Mouse (Mus musculus): ENCODE measurements around the gene Fgf8. TPM values are rescaled to one million over a fixed set of nuclear protein-coding genes. Genes with fewer than 3 reads are reported as not detected.

Fgf8 gene
- polyA plus RNA-seq, 1 experiment from 2014 or later, result 0.47 TPM

GRCm38 (mm10) chr19:45736855-45737207 lies 5.9 kb downstream of the Fgf8 start:
- Histone ChIP-seq H3K27me3 (ENCODE audit: control insufficient read depth, insufficient read depth, low read length) (peaks cover 72% of the 10 kb centered on the region), H3K4me1 (ENCODE audit: control insufficient read depth, insufficient read depth, low read length) (peaks cover 9% of the 10 kb centered on the region), H3K36me3 (ENCODE audit: control insufficient read depth, insufficient read depth) (no peaks in the 10 kb centered on the region), H3K27ac (ENCODE audit: low read length) (no peak overlapping the region), H3K4me2 (ENCODE audit: low read depth, low read length) (peak overlapping the region; percentile 63), H3K4me3 (ENCODE audit: low read length) (peak overlapping the region; percentile 35), H3K9me3 (replicated peaks; ENCODE audit: control insufficient read depth, low read length) (no peaks in the 10 kb centered on the region), H3K9ac (ENCODE audit: low read length) (peak overlapping the region; percentile 53)
- WGBS, result under 1% methylated on average over 28 of the region's 28 CpGs
- ATAC-seq (replicated peaks; ENCODE audit: extremely low read depth, insufficient read depth, low FRiP score), result peak; percentile 76

GRCm38 (mm10) chr19:45736241-45736640 lies 6.5 kb downstream of the Fgf8 start:
- Histone ChIP-seq H3K9ac (ENCODE audit: low read length) (no peak overlapping the region), H3K27me3 (ENCODE audit: control insufficient read depth, insufficient read depth, low read length) (peaks cover 68% of the 10 kb centered on the region), H3K27ac (ENCODE audit: low read length) (no peak overlapping the region)

GRCm38 (mm10) chr19:45734762-45735161 lies 8.0 kb downstream of the Fgf8 start:
- ATAC-seq (replicated peaks; ENCODE audit: extremely low read depth, insufficient read depth, low FRiP score), result no peak
- 50% methylated on average over 7 of the region's 7 CpGs for WGBS
- peaks cover 55% of the 10 kb centered on the region for H3K27me3 ChIP-seq (ENCODE audit: control insufficient read depth, insufficient read depth, low read length)
- H3K4me2 ChIP-seq (ENCODE audit: low read depth, low read length), result no peak overlapping the region
- H3K4me1 ChIP-seq (ENCODE audit: control insufficient read depth, insufficient read depth, low read length), result peaks cover 7% of the 10 kb centered on the region
- H3K9ac ChIP-seq (ENCODE audit: low read length), result no peak overlapping the region
- no peak overlapping the region for H3K27ac ChIP-seq (ENCODE audit: low read length)
- no peaks in the 10 kb centered on the region for H3K36me3 ChIP-seq (ENCODE audit: control insufficient read depth, insufficient read depth)
- no peak overlapping the region for H3K4me3 ChIP-seq (ENCODE audit: low read length)
- H3K9me3 ChIP-seq (replicated peaks; ENCODE audit: control insufficient read depth, low read length), result no peaks in the 10 kb centered on the region

More at GRCm38 (mm10) chr19:45736241-45736640, 6.5 kb downstream of the Fgf8 start:
- Histone ChIP-seq H3K4me2 (ENCODE audit: low read depth, low read length) (no peak overlapping the region), H3K4me3 (ENCODE audit: low read length) (no peak overlapping the region), H3K9me3 (replicated peaks; ENCODE audit: control insufficient read depth, low read length) (no peaks in the 10 kb centered on the region), H3K36me3 (ENCODE audit: control insufficient read depth, insufficient read depth) (no peaks in the 10 kb centered on the region), H3K4me1 (ENCODE audit: control insufficient read depth, insufficient read depth, low read length) (peaks cover 7% of the 10 kb centered on the region)
- WGBS, result 80% methylated on average over 1 of the region's 1 CpGs
- ATAC-seq (replicated peaks; ENCODE audit: extremely low read depth, insufficient read depth, low FRiP score), result no peak

DNA sequence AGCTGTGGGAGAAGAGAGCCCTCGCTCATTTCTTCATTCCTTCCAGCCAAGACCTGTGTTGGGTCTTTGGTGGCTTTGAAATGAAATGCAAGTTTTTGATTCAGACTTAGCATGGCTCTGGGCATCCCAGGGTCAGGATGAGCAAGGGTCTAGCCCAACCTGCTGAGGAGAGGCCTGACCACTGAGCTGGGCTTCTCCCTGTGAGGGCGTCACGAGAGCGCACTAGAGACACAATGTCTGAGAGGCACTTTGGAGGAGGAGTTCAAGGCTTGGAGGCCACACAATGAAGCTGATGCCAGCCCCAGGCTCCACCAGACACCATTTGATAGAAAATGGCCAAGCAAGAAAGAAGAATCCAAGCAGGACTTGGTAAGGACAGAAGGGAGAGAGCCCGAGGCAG lies 8.5 kb downstream of the Fgf8 start:
- H3K4me3 ChIP-seq (ENCODE audit: low read length), result no peak overlapping the region
- ATAC-seq (replicated peaks; ENCODE audit: extremely low read depth, insufficient read depth, low FRiP score), result no peak
- no peaks in the 10 kb centered on the region for H3K36me3 ChIP-seq (ENCODE audit: control insufficient read depth, insufficient read depth)
- no peaks in the 10 kb centered on the region for H3K9me3 ChIP-seq (replicated peaks; ENCODE audit: control insufficient read depth, low read length)
- peaks cover 7% of the 10 kb centered on the region for H3K4me1 ChIP-seq (ENCODE audit: control insufficient read depth, insufficient read depth, low read length)
- peaks cover 49% of the 10 kb centered on the region for H3K27me3 ChIP-seq (ENCODE audit: control insufficient read depth, insufficient read depth, low read length)
- no peak overlapping the region for H3K4me2 ChIP-seq (ENCODE audit: low read depth, low read length)
- no peak overlapping the region for H3K27ac ChIP-seq (ENCODE audit: low read length)
- H3K9ac ChIP-seq (ENCODE audit: low read length), result no peak overlapping the region
- 78% methylated on average over 5 of the region's 5 CpGs for WGBS

GRCm38 (mm10) chr19:45733564-45733963 lies 9.2 kb downstream of the Fgf8 start:
- Histone ChIP-seq H3K27me3 (ENCODE audit: control insufficient read depth, insufficient read depth, low read length) (peaks cover 43% of the 10 kb centered on the region), H3K9me3 (replicated peaks; ENCODE audit: control insufficient read depth, low read length) (no peaks in the 10 kb centered on the region)
- WGBS, result 39% methylated on average over 10 of the region's 10 CpGs

GRCm38 (mm10) chr19:45731658-45732057 lies 11.1 kb downstream of the Fgf8 start:
- Histone ChIP-seq H3K4me1 (ENCODE audit: control insufficient read depth, insufficient read depth, low read length) (no peaks in the 10 kb centered on the region), H3K4me3 (ENCODE audit: low read length) (no peak overlapping the region), H3K27me3 (ENCODE audit: control insufficient read depth, insufficient read depth, low read length) (peaks cover 30% of the 10 kb centered on the region), H3K27ac (ENCODE audit: low read length) (no peak overlapping the region), H3K9me3 (replicated peaks; ENCODE audit: control insufficient read depth, low read length) (no peaks in the 10 kb centered on the region), H3K4me2 (ENCODE audit: low read depth, low read length) (no peak overlapping the region), H3K9ac (ENCODE audit: low read length) (no peak overlapping the region), H3K36me3 (ENCODE audit: control insufficient read depth, insufficient read depth) (no peaks in the 10 kb centered on the region)
- WGBS, result 82% methylated on average over 7 of the region's 7 CpGs
- ATAC-seq (replicated peaks; ENCODE audit: extremely low read depth, insufficient read depth, low FRiP score), result no peak

More at GRCm38 (mm10) chr19:45733564-45733963, 9.2 kb downstream of the Fgf8 start:
- H3K4me3 ChIP-seq (ENCODE audit: low read length), result no peak overlapping the region
- no peak overlapping the region for H3K9ac ChIP-seq (ENCODE audit: low read length)
- H3K36me3 ChIP-seq (ENCODE audit: control insufficient read depth, insufficient read depth), result no peaks in the 10 kb centered on the region
- no peak overlapping the region for H3K4me2 ChIP-seq (ENCODE audit: low read depth, low read length)
- no peak overlapping the region for H3K27ac ChIP-seq (ENCODE audit: low read length)
- ATAC-seq (replicated peaks; ENCODE audit: extremely low read depth, insufficient read depth, low FRiP score), result no peak
- peaks cover 7% of the 10 kb centered on the region for H3K4me1 ChIP-seq (ENCODE audit: control insufficient read depth, insufficient read depth, low read length)

DNA sequence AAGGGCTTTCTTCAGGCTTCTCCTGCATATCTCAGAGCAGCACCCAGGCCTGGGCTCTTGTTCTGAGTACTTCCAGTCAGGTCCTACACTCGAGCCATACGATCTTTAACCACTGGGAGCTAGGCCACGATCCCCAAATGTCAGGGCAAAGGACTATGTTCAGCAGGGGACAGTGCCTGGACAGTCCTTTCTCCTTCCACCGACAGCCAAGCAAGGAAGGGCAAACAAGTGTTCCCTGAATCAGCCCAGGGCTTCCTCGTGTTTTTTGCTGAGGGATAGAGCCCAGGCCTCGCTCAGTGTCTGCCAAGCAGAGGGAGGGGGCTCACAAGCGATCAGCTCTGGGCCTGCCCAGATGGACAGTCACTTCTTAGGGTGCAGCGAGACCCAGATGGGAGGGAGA lies 12.7 kb downstream of the Fgf8 start:
- no peaks in the 10 kb centered on the region for H3K36me3 ChIP-seq (ENCODE audit: control insufficient read depth, insufficient read depth)
- H3K4me3 ChIP-seq (ENCODE audit: low read length), result no peak overlapping the region
- H3K27ac ChIP-seq (ENCODE audit: low read length), result no peak overlapping the region
- no peaks in the 10 kb centered on the region for H3K9me3 ChIP-seq (replicated peaks; ENCODE audit: control insufficient read depth, low read length)
- no peaks in the 10 kb centered on the region for H3K4me1 ChIP-seq (ENCODE audit: control insufficient read depth, insufficient read depth, low read length)
- no peak overlapping the region for H3K9ac ChIP-seq (ENCODE audit: low read length)
- 70% methylated on average over 8 of the region's 8 CpGs for WGBS
- H3K27me3 ChIP-seq (ENCODE audit: control insufficient read depth, insufficient read depth, low read length), result peaks cover 17% of the 10 kb centered on the region
- H3K4me2 ChIP-seq (ENCODE audit: low read depth, low read length), result no peak overlapping the region
- ATAC-seq (replicated peaks; ENCODE audit: extremely low read depth, insufficient read depth, low FRiP score), result no peak

DNA sequence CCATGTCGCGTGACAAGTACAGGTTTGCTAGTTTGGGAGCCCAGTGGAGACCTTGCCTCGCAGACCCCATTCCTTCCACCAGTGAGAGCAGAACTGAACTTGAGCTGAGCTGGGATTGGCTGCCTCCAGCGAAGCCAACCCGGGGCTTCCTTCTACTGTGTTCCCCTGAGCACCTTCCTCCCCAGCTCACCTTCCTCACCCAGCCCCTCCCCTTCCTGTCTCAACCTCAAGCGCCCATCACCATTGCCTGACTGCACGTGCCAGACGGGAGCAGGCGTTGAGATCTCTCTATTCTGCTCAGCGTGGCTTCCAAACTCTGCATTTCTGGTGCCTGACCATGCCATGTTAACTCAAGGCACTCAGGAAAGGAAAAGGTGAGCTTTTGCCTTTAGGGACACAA lies 15.5 kb downstream of the Fgf8 start:
- peaks cover 2% of the 10 kb centered on the region; the same call in 1 of the 2 replicates for H3K27me3 ChIP-seq (ENCODE audit: control insufficient read depth, insufficient read depth, low read length)
- H3K4me1 ChIP-seq (ENCODE audit: control insufficient read depth, insufficient read depth, low read length), result no peaks in the 10 kb centered on the region
- H3K9me3 ChIP-seq (replicated peaks; ENCODE audit: control insufficient read depth, low read length), result no peaks in the 10 kb centered on the region
- no peak for ATAC-seq (replicated peaks; ENCODE audit: extremely low read depth, insufficient read depth, low FRiP score)
- no peak overlapping the region for H3K4me3 ChIP-seq (ENCODE audit: low read length)
- H3K9ac ChIP-seq (ENCODE audit: low read length), result no peak overlapping the region
- H3K36me3 ChIP-seq (ENCODE audit: control insufficient read depth, insufficient read depth), result no peaks in the 10 kb centered on the region
- no peak overlapping the region for H3K27ac ChIP-seq (ENCODE audit: low read length)
- H3K4me2 ChIP-seq (ENCODE audit: low read depth, low read length), result no peak overlapping the region
- WGBS, result 59% methylated on average over 10 of the region's 10 CpGs

GRCm38 (mm10) chr19:45725677-45726277 lies 16.9 kb downstream of the Fgf8 start:
- WGBS, result 45% methylated on average over 14 of the region's 14 CpGs
- no peaks in the 10 kb centered on the region for H3K4me1 ChIP-seq (ENCODE audit: control insufficient read depth, insufficient read depth, low read length)
- no peak for ATAC-seq (replicated peaks; ENCODE audit: extremely low read depth, insufficient read depth, low FRiP score)

More at GRCm38 (mm10) chr19:45725677-45726277, 16.9 kb downstream of the Fgf8 start:
- Histone ChIP-seq H3K4me3 (ENCODE audit: low read length) (no peak overlapping the region), H3K9me3 (replicated peaks; ENCODE audit: control insufficient read depth, low read length) (no peaks in the 10 kb centered on the region), H3K9ac (ENCODE audit: low read length) (no peak overlapping the region), H3K36me3 (ENCODE audit: control insufficient read depth, insufficient read depth) (no peaks in the 10 kb centered on the region), H3K27me3 (ENCODE audit: control insufficient read depth, insufficient read depth, low read length) (no peaks in the 10 kb centered on the region; the same call in 1 of the 2 replicates), H3K27ac (ENCODE audit: low read length) (no peak overlapping the region), H3K4me2 (ENCODE audit: low read depth, low read length) (no peak overlapping the region)

Data from heart, embryonic 16.5 days (tissue).